Mouse (Mus musculus) embryonic facial prominence, embryonic 11.5 days (tissue): ENCODE measurements around the gene Taf1d. TPM values are rescaled to one million over a fixed set of nuclear protein-coding genes. Genes with fewer than 3 reads are reported as not detected.

Experiments used
- ATAC-seq: fragments of 200-750 bp; cut with Nextera tagmentation; replicated peaks from 2 replicates; pipeline ENCODE4 v1.8.0; 2017; ENCODE audit warnings: low read depth; ENCODE audit not compliant: insufficient number of reproducible peaks, low FRiP score, low TSS enrichment
- DNase-seq: peaks from one replicate; pipeline ENCODE4 v3.0.0-alpha.2; 2015; ENCODE audit warnings: low spot score
- H3K27ac ChIP-seq: fragments of 300-500 bp; sonication (generic); replicated peaks from 2 replicates; pipeline ENCODE4 v1.5.1; 2014; ENCODE audit warnings: mild to moderate bottlenecking, low read depth, low read length, control low read depth
- H3K27me3 ChIP-seq: fragments of 300-500 bp; sonication (generic); 2 replicates; pipeline ENCODE4 v1.6.1; 2014; ENCODE audit warnings: mild to moderate bottlenecking, low read length, moderate library complexity, mixed read lengths; ENCODE audit not compliant: control insufficient read depth, insufficient read depth
- H3K36me3 ChIP-seq: fragments of 300-500 bp; sonication (generic); replicated peaks from 2 replicates; pipeline ENCODE4 v1.6.1; 2014; ENCODE audit warnings: low read depth, mild to moderate bottlenecking, low read length, moderate library complexity, mixed read lengths; ENCODE audit not compliant: control insufficient read depth, insufficient read depth
- H3K4me1 ChIP-seq: fragments of 300-500 bp; sonication (generic); 2 replicates; pipeline ENCODE4 v1.6.1; 2014; ENCODE audit warnings: low read length, mixed read lengths; ENCODE audit not compliant: control insufficient read depth, insufficient read depth
- H3K4me2 ChIP-seq: fragments of 300-500 bp; sonication (generic); 2 replicates; pipeline ENCODE4 v1.6.1; 2014; ENCODE audit warnings: low read depth, mild to moderate bottlenecking, control low read depth, low read length, moderate library complexity
- H3K4me3 ChIP-seq: fragments of 300-500 bp; sonication (generic); 2 replicates; pipeline ENCODE4 v1.5.1; 2014; ENCODE audit warnings: low read depth, low read length, control low read depth
- H3K9ac ChIP-seq: fragments of 300-500 bp; sonication (generic); replicated peaks from 2 replicates; pipeline ENCODE4 v1.6.1; 2014; ENCODE audit warnings: mild to moderate bottlenecking, control low read depth, low read length
- H3K9me3 ChIP-seq: fragments of 300-500 bp; sonication (generic); replicated peaks from 2 replicates; pipeline ENCODE4 v1.6.1; 2016; ENCODE audit warnings: mild to moderate bottlenecking, low read length, inconsistent platforms, mixed read lengths; ENCODE audit not compliant: control insufficient read depth
- WGBS: fragments of 180-500 bp; shearing (Covaris S2); extraction: QIAGEN DNeasy Blood & Tissue Kit; methylation state at CpG from one replicate; pipeline ENCODE4 v1.1.7; 2014; 5-methylcytosine and 5-hydroxymethylcytosine counted together
- polyA plus RNA-seq: library from polyadenylated mRNA; unstranded; fragments of >200 nt; fragmentation: Nextera tagmentation; extraction: Ambion mirVana; gene quantifications from 2 replicates; pipeline ENCODE4 v1.2.1, GENCODE M21; 2014

Gene Taf1d
- 72.9 and 73.3 TPM in 2 replicates for polyA plus RNA-seq

- peak within 1 kb of the TSS; percentile 71 for H3K4me2 ChIP-seq
- H3K36me3 ChIP-seq, result peaks cover 4% of the 10 kb centered on the region; the same call in 1 of the 2 replicates
- DNase-seq (peak; percentile 96), ATAC-seq (peak; percentile 93)
- H3K27me3 ChIP-seq, result no peaks in the 10 kb centered on the region
- peak within 1 kb of the TSS; percentile 96 for H3K9ac ChIP-seq
- H3K4me1 ChIP-seq, result peaks cover 4% of the 10 kb centered on the region; the same call in 1 of the 2 replicates
- 12% methylated on average over 45 of the region's 45 CpGs for WGBS
- H3K27ac ChIP-seq, result peak within 1 kb of the TSS; percentile 92
- H3K9me3 ChIP-seq, result no peaks in the 10 kb centered on the region
- H3K4me3 ChIP-seq, result peak within 1 kb of the TSS; percentile 94
Observed at GRCm38 (mm10) chr9:15305503-15306397, at the start of gene Taf1d. Gene Taf1d (plus strand): TSS chr9:15306214.

GRCm38 (mm10) chr9:15256214-15256613, 49.8 kb upstream of the Taf1d start:
- WGBS, result 80% methylated on average over 3 of the region's 3 CpGs
- Histone ChIP-seq H3K27me3 (no peaks in the 10 kb centered on the region), H3K27ac (no peak overlapping the region), H3K4me2 (no peak overlapping the region), H3K36me3 (no peaks in the 10 kb centered on the region), H3K9ac (no peak overlapping the region), H3K9me3 (no peaks in the 10 kb centered on the region), H3K4me1 (no peaks in the 10 kb centered on the region), H3K4me3 (no peak overlapping the region)
- no peak for DNase-seq
- no peak for ATAC-seq

- DNase-seq (no peak), ATAC-seq (no peak)
- Histone ChIP-seq H3K9me3 (no peaks in the 10 kb centered on the region), H3K27me3 (no peaks in the 10 kb centered on the region), H3K27ac (no peak overlapping the region), H3K36me3 (peaks cover 13% of the 10 kb centered on the region), H3K4me3 (no peak overlapping the region), H3K9ac (no peak overlapping the region), H3K4me1 (no peaks in the 10 kb centered on the region), H3K4me2 (no peak overlapping the region)
- 92% methylated on average over 8 of the region's 8 CpGs for WGBS
Observed at GRCm38 (mm10) chr9:15261980-15262379, 44.0 kb upstream of the Taf1d start.

- Histone ChIP-seq H3K36me3 (peaks cover 13% of the 10 kb centered on the region), H3K4me2 (no peak overlapping the region), H3K4me3 (no peak overlapping the region), H3K9me3 (no peaks in the 10 kb centered on the region), H3K27me3 (no peaks in the 10 kb centered on the region), H3K27ac (no peak overlapping the region), H3K9ac (no peak overlapping the region), H3K4me1 (no peaks in the 10 kb centered on the region)
- ATAC-seq (no peak), DNase-seq (no peak)
- WGBS, result 95% methylated on average over 10 of the region's 10 CpGs
Observed at GRCm38 (mm10) chr9:15263487-15263886, 42.5 kb upstream of the Taf1d start.

GRCm38 (mm10) chr9:15273981-15274380, 32.0 kb upstream of the Taf1d start:
- no peaks in the 10 kb centered on the region for H3K27me3 ChIP-seq
- H3K9me3 ChIP-seq, result no peaks in the 10 kb centered on the region
- DNase-seq (no peak), ATAC-seq (no peak)
- WGBS, result 95% methylated on average over 2 of the region's 2 CpGs
- no peak overlapping the region for H3K27ac ChIP-seq
- H3K4me3 ChIP-seq, result no peak overlapping the region
- H3K9ac ChIP-seq, result no peak overlapping the region
- no peaks in the 10 kb centered on the region for H3K4me1 ChIP-seq
- H3K4me2 ChIP-seq, result no peak overlapping the region
- peaks cover 10% of the 10 kb centered on the region for H3K36me3 ChIP-seq

- H3K27ac ChIP-seq, result no peak overlapping the region
- DNase-seq (no peak), ATAC-seq (no peak)
- H3K9me3 ChIP-seq, result no peaks in the 10 kb centered on the region
- H3K27me3 ChIP-seq, result no peaks in the 10 kb centered on the region
- no peak overlapping the region for H3K9ac ChIP-seq
- peaks cover 6% of the 10 kb centered on the region for H3K36me3 ChIP-seq
- H3K4me3 ChIP-seq, result no peak overlapping the region
- H3K4me2 ChIP-seq, result no peak overlapping the region
- no peaks in the 10 kb centered on the region for H3K4me1 ChIP-seq
- WGBS, result 90% methylated on average over 4 of the region's 4 CpGs
Observed at GRCm38 (mm10) chr9:15276855-15277254, 29.2 kb upstream of the Taf1d start.

GRCm38 (mm10) chr9:15278343-15278742, 27.7 kb upstream of the Taf1d start:
- Histone ChIP-seq H3K4me3 (no peak overlapping the region), H3K4me1 (no peaks in the 10 kb centered on the region), H3K9ac (no peak overlapping the region), H3K4me2 (no peak overlapping the region), H3K36me3 (peaks cover 2% of the 10 kb centered on the region), H3K27ac (no peak overlapping the region), H3K27me3 (no peaks in the 10 kb centered on the region), H3K9me3 (no peaks in the 10 kb centered on the region)
- ATAC-seq (no peak), DNase-seq (no peak)
- 98% methylated on average over 3 of the region's 3 CpGs for WGBS

GRCm38 (mm10) chr9:15279139-15279648, 26.8 kb upstream of the Taf1d start:
- Histone ChIP-seq H3K9me3 (no peaks in the 10 kb centered on the region), H3K4me3 (peak overlapping the region; percentile 85), H3K4me1 (no peaks in the 10 kb centered on the region), H3K4me2 (peak overlapping the region; percentile 55), H3K9ac (peak overlapping the region; percentile 94), H3K27ac (peak overlapping the region; percentile 63; the same call in 1 of the 2 replicates), H3K27me3 (no peaks in the 10 kb centered on the region), H3K36me3 (peaks cover 2% of the 10 kb centered on the region; the same call in 1 of the 2 replicates)
- WGBS, result 10% methylated on average over 18 of the region's 19 CpGs
- peak; percentile 37 for ATAC-seq
- DNase-seq, result peak; percentile 1
